Mouse (Mus musculus) liver, embryonic 14.5 days (tissue): Measurements from ENCODE around the gene Nav2.

ENCODE experiments used
- CTCF ChIP-seq: IDR thresholded peaks from 2 replicates; pipeline ENCODE4 v1.5.1; 2016; ENCODE audit warnings: antibody characterized with exemption, low read depth, control low read depth
- EP300 ChIP-seq: IDR thresholded peaks from 2 replicates; pipeline ENCODE4 v1.6.1; 2016; ENCODE audit warnings: antibody characterized with exemption, low read depth

DNA sequence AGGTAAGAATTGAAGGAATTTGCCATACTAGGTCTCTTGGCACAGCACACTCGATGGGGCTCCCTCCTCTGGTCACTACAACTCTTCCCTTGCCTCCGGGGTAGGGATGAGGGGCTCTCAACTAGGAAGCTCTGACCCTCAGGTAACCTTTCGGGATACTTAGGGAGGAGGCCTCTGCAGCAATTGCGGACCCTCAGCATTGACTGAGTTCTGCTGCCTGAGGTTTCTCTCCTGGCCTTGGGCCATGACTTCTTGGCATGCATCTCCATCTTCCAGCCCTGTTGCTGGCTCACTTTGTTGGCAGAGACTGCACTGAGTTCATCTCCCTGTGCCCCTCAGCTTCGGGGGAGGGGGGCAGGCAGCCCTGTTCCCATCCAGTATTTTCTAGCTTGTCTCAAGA is 650.4 kb downstream of the Nav2 start:
- TF ChIP-seq CTCF, result no peak
- no peak for TF ChIP-seq EP300
